Mouse (Mus musculus): ENCODE results near the gene Vmn1r223. TPM values are rescaled to one million over a fixed set of nuclear protein-coding genes. Genes with fewer than 3 reads are reported as not detected.
"Not testable (repeated sequence)": the region's sequence is repeated elsewhere in the genome, so short reads cannot be mapped to it uniquely, and the experiment has no call there.

Vmn1r223 gene
- polyA plus RNA-seq (2014; fragmentation: Nextera tagmentation; extraction: Ambion mirVana), result not detected in 2 replicates

GRCm38 (mm10) chr13:23246834-23247233, at the start of gene Vmn1r223:
Vmn1r223 (plus strand) TSS chr13:23247134.
- H3K9me3 ChIP-seq (ENCODE audit: control insufficient read depth, low read length); ATAC-seq (ENCODE audit: low FRiP score); H3K9ac ChIP-seq (ENCODE audit: low read depth, low read length); H3K27ac ChIP-seq (ENCODE audit: low read depth, low read length); H3K4me3 ChIP-seq (ENCODE audit: low read depth, low read length); H3K4me1 ChIP-seq (replicated peaks; ENCODE audit: control insufficient read depth, insufficient read depth, low read length); DNase-seq (ENCODE audit: low spot score); H3K27me3 ChIP-seq (ENCODE audit: control insufficient read depth, insufficient read depth, low read length); H3K4me2 ChIP-seq (replicated peaks; ENCODE audit: low read depth, low read length); H3K36me3 ChIP-seq (ENCODE audit: control insufficient read depth, insufficient read depth, low read length): not testable (repeated sequence)
- 71% methylated on average over 1 of the region's 1 CpGs for WGBS

- not testable (repeated sequence) for H3K4me2 ChIP-seq (replicated peaks; ENCODE audit: low read depth, low read length); H3K27ac ChIP-seq (ENCODE audit: low read depth, low read length); DNase-seq (ENCODE audit: low spot score); H3K9ac ChIP-seq (ENCODE audit: low read depth, low read length); H3K4me3 ChIP-seq (ENCODE audit: low read depth, low read length); ATAC-seq (ENCODE audit: low FRiP score); H3K36me3 ChIP-seq (ENCODE audit: control insufficient read depth, insufficient read depth, low read length); H3K4me1 ChIP-seq (replicated peaks; ENCODE audit: control insufficient read depth, insufficient read depth, low read length); H3K9me3 ChIP-seq (ENCODE audit: control insufficient read depth, low read length); H3K27me3 ChIP-seq (ENCODE audit: control insufficient read depth, insufficient read depth, low read length)
- 73% methylated on average over 1 of the region's 1 CpGs for WGBS
These were observed 43.0 kb upstream of the Vmn1r223 start for GRCm38 (mm10) chr13:23203885-23204284.

DNA sequence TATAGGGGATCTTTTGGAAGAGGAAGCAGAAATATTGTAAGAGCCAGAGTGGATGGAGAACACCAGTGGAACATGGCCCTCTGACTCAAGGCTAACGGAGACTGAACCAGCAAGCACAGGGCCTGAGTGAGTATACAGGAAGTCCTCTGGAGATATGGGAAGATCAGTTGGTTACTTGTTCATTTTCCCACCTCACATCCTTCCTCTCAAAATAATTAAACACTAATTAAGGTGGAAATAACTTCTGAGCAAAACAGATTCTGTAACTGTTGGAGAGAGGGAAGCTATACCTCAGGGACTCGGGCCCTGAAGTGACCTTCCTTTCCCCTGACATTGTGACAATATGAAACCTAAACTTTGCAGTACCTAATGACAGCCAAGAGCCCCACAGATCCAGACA, 33.1 kb upstream of the Vmn1r223 start, which contains the start of gene Vmn1r221:
TSS of gene Vmn1r221 (plus strand) at position 301 of the 400 bp plus-strand sequence.
- H3K4me1 ChIP-seq (replicated peaks; ENCODE audit: control insufficient read depth, insufficient read depth, low read length); H3K36me3 ChIP-seq (ENCODE audit: control insufficient read depth, insufficient read depth, low read length); H3K9ac ChIP-seq (ENCODE audit: low read depth, low read length); ATAC-seq (ENCODE audit: low FRiP score); H3K4me2 ChIP-seq (replicated peaks; ENCODE audit: low read depth, low read length); H3K4me3 ChIP-seq (ENCODE audit: low read depth, low read length); H3K27me3 ChIP-seq (ENCODE audit: control insufficient read depth, insufficient read depth, low read length); H3K27ac ChIP-seq (ENCODE audit: low read depth, low read length); H3K9me3 ChIP-seq (ENCODE audit: control insufficient read depth, low read length); DNase-seq (ENCODE audit: low spot score): not testable (repeated sequence)
- WGBS, result 72% methylated on average over 2 of the region's 2 CpGs

GRCm38 (mm10) chr13:23235847-23236246, 11.1 kb upstream of the Vmn1r223 start, which contains the start of gene Vmn1r222:
Vmn1r222 (minus strand) TSS chr13:23235947.
- not testable (repeated sequence) for H3K4me1 ChIP-seq (replicated peaks; ENCODE audit: control insufficient read depth, insufficient read depth, low read length); H3K4me2 ChIP-seq (replicated peaks; ENCODE audit: low read depth, low read length); H3K27me3 ChIP-seq (ENCODE audit: control insufficient read depth, insufficient read depth, low read length); H3K9ac ChIP-seq (ENCODE audit: low read depth, low read length); H3K36me3 ChIP-seq (ENCODE audit: control insufficient read depth, insufficient read depth, low read length); DNase-seq (ENCODE audit: low spot score); H3K4me3 ChIP-seq (ENCODE audit: low read depth, low read length); H3K9me3 ChIP-seq (ENCODE audit: control insufficient read depth, low read length); H3K27ac ChIP-seq (ENCODE audit: low read depth, low read length); ATAC-seq (ENCODE audit: low FRiP score)

- Histone ChIP-seq H3K4me3 (ENCODE audit: low read depth, low read length) (no peak overlapping the region), H3K9ac (ENCODE audit: low read depth, low read length) (no peak overlapping the region), H3K27ac (ENCODE audit: low read depth, low read length) (no peak overlapping the region), H3K9me3 (ENCODE audit: control insufficient read depth, low read length) (no peaks in the 10 kb centered on the region), H3K36me3 (ENCODE audit: control insufficient read depth, insufficient read depth, low read length) (no peaks in the 10 kb centered on the region), H3K4me1 (replicated peaks; ENCODE audit: control insufficient read depth, insufficient read depth, low read length) (no peaks in the 10 kb centered on the region), H3K27me3 (ENCODE audit: control insufficient read depth, insufficient read depth, low read length) (no peaks in the 10 kb centered on the region), H3K4me2 (replicated peaks; ENCODE audit: low read depth, low read length) (no peak overlapping the region)
- ATAC-seq (ENCODE audit: low FRiP score), result no peak
- no peak for DNase-seq (ENCODE audit: low spot score)
- WGBS, result 88% methylated on average over 2 of the region's 2 CpGs
These were observed 11.7 kb downstream of the Vmn1r223 start for GRCm38 (mm10) chr13:23258546-23259048.

- not testable (repeated sequence) for H3K27ac ChIP-seq (ENCODE audit: low read depth, low read length); H3K9ac ChIP-seq (ENCODE audit: low read depth, low read length); ATAC-seq (ENCODE audit: low FRiP score); H3K9me3 ChIP-seq (ENCODE audit: control insufficient read depth, low read length); H3K4me2 ChIP-seq (replicated peaks; ENCODE audit: low read depth, low read length); H3K4me1 ChIP-seq (replicated peaks; ENCODE audit: control insufficient read depth, insufficient read depth, low read length); H3K4me3 ChIP-seq (ENCODE audit: low read depth, low read length); H3K27me3 ChIP-seq (ENCODE audit: control insufficient read depth, insufficient read depth, low read length); H3K36me3 ChIP-seq (ENCODE audit: control insufficient read depth, insufficient read depth, low read length); DNase-seq (ENCODE audit: low spot score)
- 87% methylated on average over 3 of the region's 3 CpGs for WGBS
These were observed 21.7 kb downstream of the Vmn1r223 start for GRCm38 (mm10) chr13:23268606-23269005.

GRCm38 (mm10) chr13:23269127-23269526, 22.2 kb downstream of the Vmn1r223 start:
- ATAC-seq (ENCODE audit: low FRiP score), result peak; percentile 53; the same call in 1 of the 2 replicates

DNA sequence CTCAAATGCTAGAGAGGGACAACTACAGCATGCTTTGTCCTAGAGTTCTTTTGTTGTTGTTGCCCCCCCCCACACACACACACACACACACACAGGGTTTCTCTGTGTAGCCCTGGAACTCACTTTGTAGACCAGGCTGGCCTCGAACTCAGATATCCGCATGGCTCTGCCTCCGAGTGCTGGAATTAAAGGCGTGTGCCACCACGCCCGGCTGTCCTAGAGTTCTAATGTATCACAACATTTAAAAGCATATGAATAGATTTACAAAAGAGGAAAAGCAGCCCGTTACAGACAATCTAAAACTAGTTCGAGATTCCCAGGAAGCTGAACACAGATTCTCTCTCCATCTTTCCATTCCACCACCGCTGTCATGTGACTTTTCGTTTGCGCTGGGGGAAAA, 22.7 kb downstream of the Vmn1r223 start:
- DNase-seq (ENCODE audit: low spot score), result peak; percentile 23

More at GRCm38 (mm10) chr13:23269127-23269526, 22.2 kb downstream of the Vmn1r223 start:
- DNase-seq (ENCODE audit: low spot score); H3K27ac ChIP-seq (ENCODE audit: low read depth, low read length); H3K4me1 ChIP-seq (replicated peaks; ENCODE audit: control insufficient read depth, insufficient read depth, low read length); H3K4me3 ChIP-seq (ENCODE audit: low read depth, low read length); H3K27me3 ChIP-seq (ENCODE audit: control insufficient read depth, insufficient read depth, low read length); H3K9ac ChIP-seq (ENCODE audit: low read depth, low read length); H3K9me3 ChIP-seq (ENCODE audit: control insufficient read depth, low read length); H3K36me3 ChIP-seq (ENCODE audit: control insufficient read depth, insufficient read depth, low read length); H3K4me2 ChIP-seq (replicated peaks; ENCODE audit: low read depth, low read length): not testable (repeated sequence)
- 48% methylated on average over 4 of the region's 4 CpGs for WGBS

DNA sequence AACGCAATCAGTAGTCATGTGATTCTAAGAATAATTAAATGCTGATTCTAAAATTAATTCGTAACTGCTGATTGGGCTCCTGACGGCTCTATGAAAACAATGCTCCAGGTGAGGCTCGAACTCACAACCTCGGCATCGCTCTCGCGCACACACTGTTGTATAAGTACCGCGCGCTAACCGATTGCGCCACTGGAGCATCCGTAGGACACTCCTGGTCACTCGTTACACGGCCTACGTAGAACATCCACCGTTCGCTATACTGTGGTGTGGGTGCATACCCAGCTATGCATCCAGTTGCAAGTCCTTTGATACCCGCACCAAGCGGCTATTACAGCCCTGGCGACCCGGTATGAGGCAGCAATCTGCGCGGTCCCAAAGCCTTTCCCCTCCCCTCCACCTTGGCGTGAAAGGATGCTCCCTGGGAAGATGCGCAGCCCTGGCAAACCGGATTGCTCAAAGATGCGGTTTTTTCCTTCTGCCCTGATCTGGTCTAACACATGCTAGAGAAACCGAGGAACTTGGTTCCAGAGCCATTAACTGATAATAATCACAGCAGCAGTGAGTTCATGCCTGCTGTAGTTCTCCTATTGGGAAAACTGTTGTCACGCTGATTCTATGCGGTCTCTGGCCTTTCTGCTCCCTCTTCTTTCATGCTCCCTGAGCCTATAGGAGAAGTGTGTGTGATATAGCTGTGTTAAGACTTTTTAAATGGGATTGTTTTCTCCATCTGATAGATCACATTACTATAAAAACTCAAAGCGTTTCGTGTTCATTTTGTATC, 23.6 kb downstream of the Vmn1r223 start:
- Histone ChIP-seq H3K27me3 (ENCODE audit: control insufficient read depth, insufficient read depth, low read length) (no peaks in the 10 kb centered on the region), H3K4me1 (replicated peaks; ENCODE audit: control insufficient read depth, insufficient read depth, low read length) (no peaks in the 10 kb centered on the region), H3K9me3 (ENCODE audit: control insufficient read depth, low read length) (no peaks in the 10 kb centered on the region), H3K36me3 (ENCODE audit: control insufficient read depth, insufficient read depth, low read length) (no peaks in the 10 kb centered on the region), H3K4me3 (ENCODE audit: low read depth, low read length) (peak overlapping the region; percentile 32), H3K4me2 (replicated peaks; ENCODE audit: low read depth, low read length) (peak overlapping the region; percentile 39), H3K9ac (ENCODE audit: low read depth, low read length) (no peak overlapping the region), H3K27ac (ENCODE audit: low read depth, low read length) (no peak overlapping the region)
- peak; percentile 74 for DNase-seq (ENCODE audit: low spot score)
- peak; percentile 88 for ATAC-seq (ENCODE audit: low FRiP score)
- WGBS, result 3% methylated on average over 34 of the region's 34 CpGs

More for the DNA sequence above, 22.7 kb downstream of the Vmn1r223 start:
- H3K4me1 ChIP-seq (replicated peaks; ENCODE audit: control insufficient read depth, insufficient read depth, low read length), result no peaks in the 10 kb centered on the region
- ATAC-seq (ENCODE audit: low FRiP score), result no peak
- no peaks in the 10 kb centered on the region for H3K36me3 ChIP-seq (ENCODE audit: control insufficient read depth, insufficient read depth, low read length)
- H3K4me3 ChIP-seq (ENCODE audit: low read depth, low read length), result peak overlapping the region; percentile 32
- no peaks in the 10 kb centered on the region for H3K27me3 ChIP-seq (ENCODE audit: control insufficient read depth, insufficient read depth, low read length)
- peak overlapping the region; percentile 39 for H3K4me2 ChIP-seq (replicated peaks; ENCODE audit: low read depth, low read length)
- no peaks in the 10 kb centered on the region for H3K9me3 ChIP-seq (ENCODE audit: control insufficient read depth, low read length)
- no peak overlapping the region for H3K9ac ChIP-seq (ENCODE audit: low read depth, low read length)
- 23% methylated on average over 11 of the region's 11 CpGs for WGBS
- no peak overlapping the region for H3K27ac ChIP-seq (ENCODE audit: low read depth, low read length)
